Mouse (Mus musculus): ENCODE measurements around the gene Slc9b2. TPM values are rescaled to one million over a fixed set of nuclear protein-coding genes. Genes with fewer than 3 reads are reported as not detected.

Gene Slc9b2
- total RNA-seq, 2 experiments from 2014 or later: 4.4 to 4.6 TPM

- DNase-seq (ENCODE audit: extremely low spot score in 1 of 2, low spot score in 2 of 2): no peak
- intact Hi-C loops (cut with DNase I): no loop called here
These were observed 7.4 kb upstream of the Slc9b2 start for GRCm38 (mm10) chr3:135300081-135300480.

GRCm38 (mm10) chr3:135304060-135304459 is 3.4 kb upstream of the Slc9b2 start:
- intact Hi-C loops (cut with DNase I): no loop called here
- DNase-seq (ENCODE audit: extremely low spot score in 1 of 2, low spot score in 2 of 2): no peak

- intact Hi-C loops (cut with DNase I): no loop called here
- no peak for DNase-seq (ENCODE audit: extremely low spot score in 1 of 2, low spot score in 2 of 2)
These were observed 2.9 kb upstream of the Slc9b2 start for GRCm38 (mm10) chr3:135304566-135304965.

- intact Hi-C loops (cut with DNase I): no loop called here
- DNase-seq (ENCODE audit: extremely low spot score in 1 of 2, low spot score in 2 of 2): no peak
These were observed 5.5 kb downstream of the Slc9b2 start for GRCm38 (mm10) chr3:135312916-135313491.

GRCm38 (mm10) chr3:135313727-135314126 is 6.2 kb downstream of the Slc9b2 start:
- intact Hi-C loops (cut with DNase I): no loop called here
- DNase-seq (ENCODE audit: extremely low spot score in 1 of 2, low spot score in 2 of 2): no peak

- intact Hi-C loops (cut with DNase I): no loop called here
- no peak for DNase-seq (ENCODE audit: extremely low spot score in 1 of 2, low spot score in 2 of 2)
These were observed 7.3 kb downstream of the Slc9b2 start for GRCm38 (mm10) chr3:135314811-135315210.

GRCm38 (mm10) chr3:135315720-135316425 is 8.4 kb downstream of the Slc9b2 start:
- intact Hi-C loops (cut with DNase I): no loop called here
- no peak for DNase-seq (ENCODE audit: extremely low spot score in 1 of 2, low spot score in 2 of 2)

GRCm38 (mm10) chr3:135318331-135318730 is 10.8 kb downstream of the Slc9b2 start:
- DNase-seq (ENCODE audit: extremely low spot score in 1 of 2, low spot score in 2 of 2): no peak
- intact Hi-C loops (cut with DNase I): no loop called here

- DNase-seq (ENCODE audit: extremely low spot score in 1 of 2, low spot score in 2 of 2): peak; percentile 9 to 46
- intact Hi-C loops (cut with DNase I): no loop called here
These were observed 16.9 kb downstream of the Slc9b2 start for GRCm38 (mm10) chr3:135324354-135324753.

GRCm38 (mm10) chr3:135327176-135327575 is 19.7 kb downstream of the Slc9b2 start:
- intact Hi-C loops (cut with DNase I): no loop called here
- DNase-seq (ENCODE audit: extremely low spot score in 1 of 2, low spot score in 2 of 2): no peak

- intact Hi-C loops (cut with DNase I): no loop called here
- no peak for DNase-seq (ENCODE audit: extremely low spot score in 1 of 2, low spot score in 2 of 2)
These were observed 20.1 kb downstream of the Slc9b2 start for GRCm38 (mm10) chr3:135327601-135328000.

GRCm38 (mm10) chr3:135328560-135328959 is 21.1 kb downstream of the Slc9b2 start:
- DNase-seq (ENCODE audit: extremely low spot score in 1 of 2, low spot score in 2 of 2): peak in 1 of 2 experiments; percentile 46
- intact Hi-C loops (cut with DNase I): no loop called here

GRCm38 (mm10) chr3:135332691-135333090 is 25.2 kb downstream of the Slc9b2 start:
- no peak for DNase-seq (ENCODE audit: extremely low spot score in 1 of 2, low spot score in 2 of 2)
- intact Hi-C loops (cut with DNase I): no loop called here

- DNase-seq (ENCODE audit: extremely low spot score in 1 of 2, low spot score in 2 of 2): no peak
- intact Hi-C loops (cut with DNase I): no loop called here
These were observed 26.3 kb downstream of the Slc9b2 start for GRCm38 (mm10) chr3:135333763-135334162.

- DNase-seq (ENCODE audit: extremely low spot score in 1 of 2, low spot score in 2 of 2): peak in 1 of 2 experiments; percentile 31
- intact Hi-C loops (cut with DNase I): no loop called here
These were observed 40.3 kb downstream of the Slc9b2 start, which contains the start of gene Slc9b1 for GRCm38 (mm10) chr3:135347739-135348264. Slc9b1 (plus strand) TSS chr3:135348029.

- no peak for DNase-seq (ENCODE audit: extremely low spot score in 1 of 2, low spot score in 2 of 2)
- intact Hi-C loops (cut with DNase I): no loop called here
These were observed 41.5 kb downstream of the Slc9b2 start for GRCm38 (mm10) chr3:135349022-135349421.

GRCm38 (mm10) chr3:135351857-135352256 is 44.4 kb downstream of the Slc9b2 start:
- intact Hi-C loops (cut with DNase I): no loop called here
- DNase-seq (ENCODE audit: extremely low spot score in 1 of 2, low spot score in 2 of 2): no peak

- intact Hi-C loops (cut with DNase I): no loop called here
- DNase-seq (ENCODE audit: extremely low spot score in 1 of 2, low spot score in 2 of 2): no peak
These were observed 49.9 kb downstream of the Slc9b2 start for GRCm38 (mm10) chr3:135357394-135357793.

- no peak for DNase-seq (ENCODE audit: extremely low spot score in 1 of 2, low spot score in 2 of 2)
- intact Hi-C loops (cut with DNase I): no loop called here
These were observed 68.3 kb downstream of the Slc9b2 start for GRCm38 (mm10) chr3:135375836-135376235.

- DNase-seq (ENCODE audit: extremely low spot score in 1 of 2, low spot score in 2 of 2): no peak
- intact Hi-C loops (cut with DNase I): no loop called here
These were observed 69.9 kb downstream of the Slc9b2 start for GRCm38 (mm10) chr3:135377445-135377844.

All from left cerebral cortex, postnatal 10 days (tissue).